Mouse (Mus musculus) ES-Bruce4 (cell line): ENCODE results near the gene Shq1. TPM values are rescaled to one million over a fixed set of nuclear protein-coding genes. Genes with fewer than 3 reads are reported as not detected.

ENCODE experiments used
- H3K27ac ChIP-seq: 2 replicates; pipeline ENCODE4 v1.5.1; 2012; ENCODE audit warnings: low read length, inconsistent platforms; ENCODE audit not compliant: insufficient read depth
- H3K27me3 ChIP-seq: 2 replicates; pipeline ENCODE4 v1.6.1; 2012; ENCODE audit warnings: mild to moderate bottlenecking, low read length, inconsistent platforms; ENCODE audit not compliant: control insufficient read depth, poor library complexity, insufficient read depth, severe bottlenecking
- H3K36me3 ChIP-seq: 2 replicates; pipeline ENCODE4 v1.6.1; 2012; ENCODE audit warnings: inconsistent platforms, mild to moderate bottlenecking, low read length, moderate library complexity; ENCODE audit not compliant: control insufficient read depth, poor library complexity, insufficient read depth, severe bottlenecking
- H3K4me1 ChIP-seq: one replicate; pipeline ENCODE4 v1.8.1; 2011; ENCODE audit warnings: low read length; ENCODE audit not compliant: control insufficient read depth, insufficient read depth
- H3K4me3 ChIP-seq: 2 replicates; pipeline ENCODE4 v1.5.1; 2011; ENCODE audit warnings: low read depth, mild to moderate bottlenecking, low read length
- H3K9ac ChIP-seq: 2 replicates; pipeline ENCODE4 v1.6.1; 2012; ENCODE audit warnings: low read depth, mild to moderate bottlenecking, inconsistent platforms; ENCODE audit not compliant: poor library complexity, severe bottlenecking
- H3K9me3 ChIP-seq: replicated peaks from 2 replicates; pipeline ENCODE4 v1.6.1; 2012; ENCODE audit warnings: mild to moderate bottlenecking, low read length, inconsistent platforms; ENCODE audit not compliant: control insufficient read depth, poor library complexity, insufficient read depth, severe bottlenecking
- CTCF ChIP-seq: IDR thresholded peaks from one replicate; pipeline ENCODE4 v1.8.1; 2011; ENCODE audit warnings: low read depth, low read length
- EP300 ChIP-seq: IDR thresholded peaks from 2 replicates; pipeline ENCODE4 v1.6.1; 2011; ENCODE audit warnings: low read depth, low read length; ENCODE audit not compliant: insufficient read depth
- POLR2A ChIP-seq: IDR thresholded peaks from one replicate; pipeline ENCODE4 v1.8.1; 2011; ENCODE audit warnings: low read length; ENCODE audit not compliant: insufficient read depth
- polyA plus RNA-seq: library from polyadenylated mRNA; stranded (reverse); fragments of >200 nt; gene quantifications from 2 replicates; pipeline ENCODE4 v1.2.4, GENCODE M21; 2011; ENCODE audit warnings: low read depth; ENCODE audit not compliant: missing spikeins, insufficient read depth, insufficient read length

The Shq1 gene
- polyA plus RNA-seq, 1 experiment, result 19.0 TPM

GRCm38 (mm10) chr6:100610182-100610581 is 60.8 kb downstream of the Shq1 start:
- Histone ChIP-seq H3K27ac (no peak overlapping the region), H3K36me3 (0 out of 2 replicates have a peak, but pooled peaks cover 3% of the 10 kb centered on the region), H3K4me1 (no peaks in the 10 kb centered on the region), H3K9me3 (no peaks in the 10 kb centered on the region), H3K27me3 (no peaks in the 10 kb centered on the region), H3K9ac (no peak overlapping the region), H3K4me3 (no peak overlapping the region)
- TF ChIP-seq POLR2A (no peak), EP300 (no peak), CTCF (no peak)

- Histone ChIP-seq H3K9me3 (no peaks in the 10 kb centered on the region), H3K27me3 (no peaks in the 10 kb centered on the region), H3K4me3 (no peak overlapping the region), H3K36me3 (0 out of 2 replicates have a peak, but pooled peaks cover 3% of the 10 kb centered on the region), H3K27ac (no peak overlapping the region), H3K9ac (no peak overlapping the region), H3K4me1 (no peaks in the 10 kb centered on the region)
- TF ChIP-seq EP300, result no peak
- TF ChIP-seq CTCF, result no peak
- no peak for TF ChIP-seq POLR2A
Observed at GRCm38 (mm10) chr6:100609256-100609655, 61.7 kb downstream of the Shq1 start.

GRCm38 (mm10) chr6:100608429-100608828 is 62.5 kb downstream of the Shq1 start:
- H3K27ac ChIP-seq, result no peak overlapping the region
- no peaks in the 10 kb centered on the region for H3K4me1 ChIP-seq
- no peaks in the 10 kb centered on the region for H3K27me3 ChIP-seq
- TF ChIP-seq EP300 (no peak), POLR2A (no peak), CTCF (no peak)
- no peaks in the 10 kb centered on the region for H3K9me3 ChIP-seq
- H3K36me3 ChIP-seq, result 0 out of 2 replicates have a peak, but pooled peaks cover 3% of the 10 kb centered on the region
- no peak overlapping the region for H3K4me3 ChIP-seq
- H3K9ac ChIP-seq, result no peak overlapping the region

GRCm38 (mm10) chr6:100606805-100607204 is 64.2 kb downstream of the Shq1 start:
- H3K9ac ChIP-seq, result no peak overlapping the region
- H3K27me3 ChIP-seq, result no peaks in the 10 kb centered on the region
- H3K36me3 ChIP-seq, result peaks cover 6% of the 10 kb centered on the region; the same call in 1 of the 2 replicates
- no peak overlapping the region for H3K27ac ChIP-seq
- H3K4me3 ChIP-seq, result no peak overlapping the region
- TF ChIP-seq CTCF (no peak), POLR2A (no peak), EP300 (no peak)
- no peaks in the 10 kb centered on the region for H3K9me3 ChIP-seq
- H3K4me1 ChIP-seq, result peaks cover 2% of the 10 kb centered on the region

GRCm38 (mm10) chr6:100603702-100604101 is 67.3 kb downstream of the Shq1 start:
- no peak for TF ChIP-seq POLR2A
- no peak for TF ChIP-seq CTCF
- TF ChIP-seq EP300, result no peak
- H3K9ac ChIP-seq, result no peak overlapping the region
- no peaks in the 10 kb centered on the region for H3K9me3 ChIP-seq
- no peak overlapping the region for H3K4me3 ChIP-seq
- peaks cover 2% of the 10 kb centered on the region for H3K4me1 ChIP-seq
- no peak overlapping the region for H3K27ac ChIP-seq
- peaks cover 3% of the 10 kb centered on the region; the same call in 1 of the 2 replicates for H3K36me3 ChIP-seq
- no peaks in the 10 kb centered on the region for H3K27me3 ChIP-seq

GRCm38 (mm10) chr6:100601634-100602033 is 69.3 kb downstream of the Shq1 start:
- TF ChIP-seq CTCF, result no peak
- no peak for TF ChIP-seq POLR2A
- no peak for TF ChIP-seq EP300
- Histone ChIP-seq H3K27me3 (no peaks in the 10 kb centered on the region), H3K36me3 (peaks cover 3% of the 10 kb centered on the region; the same call in 1 of the 2 replicates), H3K4me3 (no peak overlapping the region), H3K9me3 (no peaks in the 10 kb centered on the region), H3K27ac (no peak overlapping the region), H3K9ac (no peak overlapping the region), H3K4me1 (peaks cover 2% of the 10 kb centered on the region)

- Histone ChIP-seq H3K27me3 (no peaks in the 10 kb centered on the region), H3K4me3 (no peak overlapping the region), H3K36me3 (no peaks in the 10 kb centered on the region), H3K9me3 (no peaks in the 10 kb centered on the region), H3K27ac (no peak overlapping the region), H3K9ac (no peak overlapping the region), H3K4me1 (no peaks in the 10 kb centered on the region)
- TF ChIP-seq EP300 (no peak), POLR2A (no peak), CTCF (no peak)
Observed at GRCm38 (mm10) chr6:100593857-100594256, 77.1 kb downstream of the Shq1 start.
